Mouse (Mus musculus) inflammation-experienced regulatory T-cells, adult 16 weeks (primary cell): ENCODE measurements around the gene Csrp2. TPM values are rescaled to one million over a fixed set of nuclear protein-coding genes. Genes with fewer than 3 reads are reported as not detected.

Experiments used
- polyA plus RNA-seq: library from polyadenylated mRNA; unstranded; fragments of 100-300 nt; shearing (Covaris generic); gene quantifications from one replicate; pipeline ENCODE4 v1.2.1, GENCODE M21; 2017

Gene Csrp2
- polyA plus RNA-seq: 6.8 TPM

DNA sequence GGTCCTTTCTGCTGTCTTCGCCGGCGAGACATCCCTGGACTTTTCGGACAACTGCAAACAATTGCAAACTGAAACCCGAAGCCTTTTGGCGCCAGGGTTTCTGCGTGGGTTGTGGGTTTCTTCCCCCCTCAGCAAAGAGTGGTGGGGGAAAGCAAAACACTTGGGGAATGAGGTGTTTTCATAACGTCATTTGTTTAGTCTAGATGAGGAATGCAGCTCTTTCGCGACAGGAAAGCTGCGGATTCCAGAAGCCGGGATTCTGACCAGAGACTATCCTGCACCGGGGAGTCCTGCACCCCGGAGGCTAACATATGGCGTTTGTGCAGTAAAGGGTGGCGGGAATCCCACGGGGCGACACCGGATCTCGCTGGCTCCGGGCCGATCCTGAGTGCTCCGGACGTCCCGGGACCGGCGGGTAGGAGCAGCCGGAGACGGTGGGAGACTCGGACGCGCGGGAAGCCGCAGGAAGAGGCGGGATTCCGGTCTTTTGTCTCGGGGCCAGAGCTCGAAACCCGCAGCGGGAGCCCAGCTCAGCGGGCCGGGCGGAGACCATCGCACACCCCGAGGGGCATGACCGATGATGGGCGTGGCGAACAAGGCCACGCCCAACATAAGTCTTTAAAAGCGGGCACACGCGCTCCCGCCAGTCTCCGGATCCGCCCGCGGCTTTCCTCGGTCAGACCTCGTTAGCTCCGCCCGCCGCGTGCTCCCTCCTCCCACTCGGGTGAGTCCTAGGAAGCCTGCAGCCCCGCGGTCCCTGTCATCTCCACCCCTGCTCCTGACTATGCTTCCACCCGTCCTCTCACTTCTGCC is at the start of gene Csrp2:
Gene Csrp2, plus strand, starts transcription at position 259 of the 813 bp plus-strand sequence.

Other genes with a start within 250 kb of the Csrp2 start
- gene E2f7, start 174.3 kb upstream of the Csrp2 start, polyA plus RNA-seq: 3.0 TPM
- 36.6 TPM for gene Zdhhc17, start 90.4 kb downstream of the Csrp2 start, polyA plus RNA-seq
- gene Osbpl8, start 245.0 kb downstream of the Csrp2 start, polyA plus RNA-seq: 16.1 TPM